Mouse (Mus musculus) adrenal gland, postnatal 4 days (tissue): ENCODE measurements around the gene Mapk6. TPM values are rescaled to one million over a fixed set of nuclear protein-coding genes. Genes with fewer than 3 reads are reported as not detected.
A peak's percentile ranks its signal among the peaks of the same experiment; 100 is the strongest.
"Not testable (repeated sequence)": the region's sequence is repeated elsewhere in the genome, so short reads cannot be mapped to it uniquely, and the experiment has no call there.

Experiments
- DNase-seq, 2 experiments: peaks; one replicate each; pipeline ENCODE4 v3.0.0; 2021 to 2022; ENCODE audit warnings: low spot score in 2 of 2, mixed read lengths in 2 of 2
- total RNA-seq, 2 experiments: library from RNA; stranded (reverse); gene quantifications; 2 replicates each; pipeline ENCODE4 v1.2.3; 2021

The Mapk6 gene
- total RNA-seq, 2 experiments from 2014 or later: 45.4 to 46.7 TPM

DNA sequence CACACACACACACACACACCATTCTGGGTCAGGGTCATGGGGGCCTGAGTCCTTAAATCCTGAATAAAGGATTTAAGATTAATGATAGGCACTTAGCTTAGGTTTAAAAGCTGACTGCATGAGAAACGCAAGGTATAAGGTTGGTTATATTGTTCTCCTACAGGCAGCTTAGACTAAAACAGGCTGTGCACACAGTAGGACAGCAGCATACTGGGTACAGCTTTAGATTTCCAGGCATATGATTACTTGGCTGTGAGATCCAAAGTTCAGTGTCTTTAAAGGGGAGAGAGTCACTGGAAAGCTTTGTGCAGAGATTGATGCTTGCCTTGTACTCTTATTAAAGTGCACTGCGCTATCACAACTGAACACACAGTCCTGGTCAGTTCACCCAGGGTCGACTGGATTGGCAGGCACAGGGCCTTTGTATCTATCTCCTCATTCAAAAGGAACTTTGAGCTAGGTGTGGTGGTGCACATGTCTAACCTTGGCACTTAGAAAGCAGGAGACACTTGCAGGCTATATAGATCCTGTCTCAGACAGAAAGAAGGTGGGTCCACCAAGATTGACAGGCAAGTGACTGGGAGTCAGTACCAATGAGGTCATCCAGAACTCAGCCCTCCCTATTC is 25.4 kb downstream of the Mapk6 start:
- no peak for DNase-seq

GRCm38 (mm10) chr9:75383785-75384184 is 26.0 kb downstream of the Mapk6 start:
- DNase-seq: no peak

- DNase-seq: no peak
Measured at GRCm38 (mm10) chr9:75382825-75383224, 27.0 kb downstream of the Mapk6 start.

GRCm38 (mm10) chr9:75378774-75379173 is 31.0 kb downstream of the Mapk6 start:
- DNase-seq: no peak

GRCm38 (mm10) chr9:75376428-75376827 is 33.4 kb downstream of the Mapk6 start:
- no peak for DNase-seq

- DNase-seq: no peak
Measured at GRCm38 (mm10) chr9:75375606-75376005, 34.2 kb downstream of the Mapk6 start.

GRCm38 (mm10) chr9:75368779-75369178 is 41.0 kb downstream of the Mapk6 start:
- DNase-seq: no peak

DNA sequence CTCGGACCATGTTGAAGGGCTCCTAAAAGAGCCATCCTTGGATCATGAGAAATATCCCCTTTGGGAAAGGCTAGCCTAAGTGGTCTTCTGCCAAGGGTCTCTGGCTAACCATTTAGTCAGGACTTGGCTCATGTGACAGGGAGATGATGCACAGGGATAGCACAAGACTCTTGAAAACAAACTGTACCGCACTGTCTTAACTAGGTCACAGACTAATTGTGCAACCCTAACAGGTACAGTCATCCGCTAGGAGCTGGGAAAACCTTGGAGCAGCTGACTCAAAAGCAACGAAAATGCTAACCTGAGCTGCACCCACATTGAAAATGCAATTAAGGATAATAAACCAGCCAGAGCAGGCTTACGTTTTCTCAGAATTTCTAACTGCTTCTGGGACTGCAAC is 43.6 kb downstream of the Mapk6 start:
- no peak for DNase-seq

DNA sequence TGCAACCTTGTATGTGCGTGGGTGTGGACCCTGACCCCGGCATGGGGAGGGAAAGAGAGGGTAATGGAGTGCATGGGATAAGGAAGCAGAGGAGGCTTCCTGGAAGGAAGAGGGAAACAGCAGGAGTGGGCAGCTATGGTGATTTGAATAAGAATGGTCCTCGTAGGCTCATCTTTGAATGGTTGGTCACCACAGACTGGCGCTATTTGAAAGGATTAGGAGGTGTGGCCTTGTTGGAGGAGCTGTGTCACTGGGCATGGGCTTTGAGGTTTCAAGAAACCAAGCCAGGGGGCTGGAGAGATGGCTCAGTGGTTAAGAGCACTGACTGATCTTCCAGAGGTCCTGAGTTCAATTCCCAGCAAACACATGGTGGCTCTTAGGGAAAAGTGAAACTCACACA is 44.6 kb downstream of the Mapk6 start:
- DNase-seq: no peak

GRCm38 (mm10) chr9:75363702-75364101 is 46.1 kb downstream of the Mapk6 start:
- DNase-seq: not testable (repeated sequence)

- no peak for DNase-seq
Measured at GRCm38 (mm10) chr9:75363001-75363400, 46.8 kb downstream of the Mapk6 start.

GRCm38 (mm10) chr9:75362201-75362600 is 47.6 kb downstream of the Mapk6 start:
- DNase-seq: no peak

GRCm38 (mm10) chr9:75361699-75362098 is 48.1 kb downstream of the Mapk6 start:
- DNase-seq: peak; percentile 37 to 70

GRCm38 (mm10) chr9:75357087-75357654 is 52.6 kb downstream of the Mapk6 start:
- no peak for DNase-seq

DNA sequence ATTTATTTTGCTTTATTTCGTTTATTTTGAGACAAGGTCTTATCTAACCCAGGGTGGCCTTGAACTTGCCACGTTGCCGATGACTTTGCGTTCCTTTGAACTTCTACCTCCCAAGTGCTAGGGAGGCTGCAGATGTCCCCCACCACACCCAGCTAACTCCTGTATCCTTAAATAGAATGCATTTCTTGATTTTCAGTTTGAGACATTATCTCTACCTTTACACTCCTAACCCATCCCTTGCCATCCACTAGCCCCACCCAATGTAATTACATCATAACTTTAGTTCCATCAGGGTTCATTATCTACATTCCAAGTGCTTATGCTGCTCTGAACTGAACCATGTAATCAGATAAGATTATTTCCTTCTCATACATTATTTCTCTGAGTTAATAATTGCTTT is 54.0 kb downstream of the Mapk6 start:
- DNase-seq: no peak

- DNase-seq: no peak
Measured at GRCm38 (mm10) chr9:75353094-75353493, 56.7 kb downstream of the Mapk6 start.

GRCm38 (mm10) chr9:75348641-75349040 is 61.2 kb downstream of the Mapk6 start:
- no peak for DNase-seq

DNA sequence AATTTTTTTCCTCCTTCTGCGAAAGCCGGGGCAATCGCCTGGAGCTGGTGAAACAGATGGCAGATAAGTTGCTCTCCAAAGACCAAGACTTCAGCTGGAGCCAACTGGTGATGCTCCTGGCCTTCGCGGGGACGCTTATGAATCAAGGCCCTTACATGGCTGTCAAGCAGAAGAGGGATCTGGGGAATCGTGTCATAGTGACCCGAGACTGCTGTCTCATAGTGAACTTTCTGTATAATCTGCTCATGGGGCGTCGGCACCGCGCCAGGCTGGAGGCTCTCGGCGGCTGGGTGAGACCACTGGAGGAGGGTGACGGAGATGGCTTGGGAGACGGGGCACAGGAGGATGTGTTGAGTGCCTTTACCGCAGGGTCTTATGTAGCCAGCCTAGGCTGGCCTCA is 61.7 kb downstream of the Mapk6 start:
- DNase-seq: no peak

DNA sequence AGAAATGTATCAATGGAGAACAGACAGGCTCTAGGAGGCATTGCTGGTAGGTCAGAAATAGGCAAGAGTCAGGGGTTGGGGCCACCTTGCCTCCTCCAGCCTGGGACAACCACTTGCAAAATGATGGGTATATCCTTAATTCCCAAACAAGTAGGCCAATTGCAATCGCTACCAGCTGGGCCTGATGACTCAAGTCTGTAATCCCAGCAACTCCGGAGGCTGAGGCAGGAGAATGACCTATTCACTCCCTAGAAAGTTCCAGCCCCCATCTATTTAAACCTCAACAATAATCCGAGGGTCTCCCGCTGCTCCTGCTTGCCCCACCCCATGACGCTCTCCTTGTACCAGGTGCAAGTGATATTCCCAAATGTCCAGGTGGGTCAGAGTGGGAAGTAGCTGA is 62.3 kb downstream of the Mapk6 start, which contains the start of gene Bcl2l10:
TSS of gene Bcl2l10 (plus strand) at position 301 of the 400 bp plus-strand sequence.
- DNase-seq: no peak

DNA sequence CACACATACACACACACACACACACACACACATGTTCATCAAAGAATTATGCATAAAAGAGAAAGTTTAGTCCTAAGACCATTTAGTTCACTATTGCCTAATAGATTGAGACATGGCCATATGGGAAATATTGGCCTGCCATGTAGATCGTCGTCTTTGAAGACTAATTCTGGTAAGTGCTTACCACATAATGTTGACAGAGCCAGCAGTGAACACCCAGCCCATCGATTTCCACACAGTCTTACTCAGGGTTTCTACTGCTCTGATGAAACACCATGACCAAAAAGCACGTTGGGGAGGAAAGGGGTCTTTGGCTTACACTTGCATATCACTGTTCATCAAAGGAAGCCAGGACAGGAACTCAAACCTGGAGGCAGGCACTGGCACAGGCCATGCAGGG is 67.4 kb downstream of the Mapk6 start:
- DNase-seq: no peak

DNA sequence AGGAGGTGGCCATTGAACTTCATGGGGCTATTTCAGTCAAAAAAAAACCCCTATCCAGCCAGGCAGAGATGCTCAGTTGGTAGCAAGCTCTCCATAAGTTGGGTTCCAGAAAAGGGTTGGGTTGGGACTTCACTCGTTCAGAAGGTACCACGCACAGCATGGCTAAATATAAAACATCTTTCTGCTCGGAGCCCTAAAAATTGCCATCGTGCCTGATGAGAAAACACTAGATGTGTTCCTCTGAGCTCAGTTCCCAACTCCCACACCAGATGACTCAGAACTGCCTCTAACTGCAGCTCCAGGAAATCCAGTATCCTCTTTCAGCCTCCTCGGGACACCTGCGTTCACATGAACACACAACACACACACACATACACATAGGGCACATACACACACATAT is 71.8 kb downstream of the Mapk6 start:
- no peak for DNase-seq

DNA sequence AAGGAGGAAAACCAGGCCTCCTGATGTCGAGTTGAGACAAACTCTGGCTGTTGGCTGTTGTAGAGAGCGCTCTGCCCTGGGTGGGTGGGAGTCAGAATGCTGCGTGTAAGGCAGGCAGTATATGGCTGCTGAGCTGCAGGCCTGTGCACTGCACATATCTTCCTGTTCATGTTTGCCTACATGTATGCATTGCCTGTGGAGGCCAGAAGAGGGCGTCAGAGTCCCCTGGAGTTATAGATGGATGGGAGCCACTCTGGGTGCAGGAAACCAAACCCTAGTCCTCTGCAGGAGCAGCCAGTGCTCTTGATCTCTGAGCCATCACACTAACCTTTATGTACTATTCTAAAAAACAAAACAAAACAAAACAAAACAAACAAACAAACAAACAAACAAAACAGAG is 75.4 kb downstream of the Mapk6 start:
- DNase-seq: no peak

DNA sequence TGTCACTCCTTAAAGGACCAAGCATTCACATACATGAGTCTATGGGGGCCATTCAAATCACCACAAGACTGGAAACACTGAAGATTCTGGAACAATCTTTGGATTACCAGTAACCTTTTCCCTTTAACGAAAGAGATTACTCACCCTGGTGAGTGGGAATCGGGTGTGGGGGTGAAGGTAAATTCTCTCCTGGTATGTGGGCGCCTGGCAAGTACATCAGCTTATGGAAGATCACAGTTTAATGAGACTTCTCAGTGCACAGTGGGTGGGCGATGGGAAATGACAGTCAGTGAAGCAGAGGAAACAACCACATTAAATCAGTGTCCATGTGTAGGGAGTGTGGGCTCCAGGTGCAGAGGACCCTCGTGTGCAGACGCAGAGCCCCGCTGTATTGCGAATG is 79.0 kb downstream of the Mapk6 start:
- DNase-seq: no peak
